Mouse (Mus musculus) CD4-positive, CD25-positive, alpha-beta regulatory T cell, adult 9 weeks (primary cell): ENCODE data around the gene Adamts1. TPM values are rescaled to one million over a fixed set of nuclear protein-coding genes. Genes with fewer than 3 reads are reported as not detected.

Source experiments
- polyA plus RNA-seq: library from polyadenylated mRNA; unstranded; fragments of 100-300 nt; shearing (Covaris generic); gene quantifications from one replicate; pipeline ENCODE4 v1.2.1, GENCODE M21; 2017

The Adamts1 gene
- polyA plus RNA-seq = not detected

DNA sequence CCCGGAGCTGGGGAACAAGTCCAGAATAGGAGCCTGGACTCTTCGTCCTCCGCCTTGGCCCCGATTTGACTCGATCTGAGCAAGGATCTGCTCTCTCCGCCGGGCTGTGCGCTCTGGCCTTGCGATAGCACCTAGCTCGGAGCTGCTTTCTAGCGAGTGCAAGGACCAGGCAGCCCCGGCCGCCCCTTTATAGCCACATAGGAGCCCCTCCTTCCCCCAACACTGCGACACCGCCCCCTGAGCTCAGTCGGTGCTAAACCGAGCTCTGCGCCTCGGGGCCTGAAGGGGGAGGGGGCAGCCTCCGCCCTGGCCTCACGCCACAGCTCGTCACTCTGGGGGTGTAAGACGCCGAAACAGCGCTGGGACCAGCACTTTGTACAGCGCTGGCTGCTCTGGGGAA lies at the start of gene Adamts1:
TSS of gene Adamts1 (minus strand) at position 160 of the 400 bp plus-strand sequence.

Other genes with a start within 250 kb of the Adamts1 start
- not detected for gene Cyyr1, start 249.7 kb downstream of the Adamts1 start, polyA plus RNA-seq
- gene Adamts5, start 98.7 kb upstream of the Adamts1 start, polyA plus RNA-seq = not detected